Mouse (Mus musculus) neural tube, embryonic 14.5 days (tissue): ENCODE measurements around the gene Acbd6. TPM values are rescaled to one million over a fixed set of nuclear protein-coding genes. Genes with fewer than 3 reads are reported as not detected.

ENCODE experiments used
- ATAC-seq: fragments of 200-750 bp; cut with Nextera tagmentation; 2 replicates; pipeline ENCODE4 v1.8.0; 2017; ENCODE audit warnings: low read depth, mild to moderate bottlenecking, moderate TSS enrichment, moderate library complexity
- H3K27ac ChIP-seq: fragments of 300-500 bp; sonication (generic); 2 replicates; pipeline ENCODE4 v1.5.1; 2014; ENCODE audit warnings: low read depth, mild to moderate bottlenecking, control low read depth, low read length, moderate library complexity, mixed read lengths
- H3K27me3 ChIP-seq: fragments of 300-500 bp; sonication (generic); 2 replicates; pipeline ENCODE4 v1.6.1; 2014; ENCODE audit warnings: low read length; ENCODE audit not compliant: control insufficient read depth, insufficient read depth
- H3K36me3 ChIP-seq: fragments of 300-500 bp; sonication (generic); 2 replicates; pipeline ENCODE4 v1.6.1; 2014; ENCODE audit warnings: low read length, mixed read lengths; ENCODE audit not compliant: control insufficient read depth, insufficient read depth
- H3K4me1 ChIP-seq: fragments of 300-500 bp; sonication (generic); 2 replicates; pipeline ENCODE4 v1.6.1; 2014; ENCODE audit warnings: low read length; ENCODE audit not compliant: control insufficient read depth, insufficient read depth
- H3K4me2 ChIP-seq: fragments of 300-500 bp; sonication (generic); 2 replicates; pipeline ENCODE4 v1.6.1; 2014; ENCODE audit warnings: mild to moderate bottlenecking, low read depth, low read length, control low read depth
- H3K4me3 ChIP-seq: fragments of 300-500 bp; sonication (generic); 2 replicates; pipeline ENCODE4 v1.5.1; 2014; ENCODE audit warnings: low read depth, low read length, control low read depth, mixed read lengths
- H3K9ac ChIP-seq: fragments of 300-500 bp; sonication (generic); replicated peaks from 2 replicates; pipeline ENCODE4 v1.6.1; 2014; ENCODE audit warnings: low read depth, mild to moderate bottlenecking, control low read depth, low read length, mixed read lengths
- H3K9me3 ChIP-seq: fragments of 300-500 bp; sonication (generic); 2 replicates; pipeline ENCODE4 v1.6.1; 2016; ENCODE audit warnings: low read length; ENCODE audit not compliant: control insufficient read depth
- WGBS: fragments of 180-500 bp; shearing (Covaris S2); extraction: QIAGEN DNeasy Blood & Tissue Kit; methylation state at CpG from one replicate; pipeline ENCODE4 v1.1.7; 2014; 5-methylcytosine and 5-hydroxymethylcytosine counted together
- polyA plus RNA-seq: library from polyadenylated mRNA; unstranded; fragments of >200 nt; fragmentation: Nextera tagmentation; extraction: Ambion mirVana; gene quantifications from 2 replicates; pipeline ENCODE4 v1.2.1, GENCODE M21; 2014

The Acbd6 gene
- polyA plus RNA-seq, 1 experiment from 2014 or later, result 108 TPM

DNA sequence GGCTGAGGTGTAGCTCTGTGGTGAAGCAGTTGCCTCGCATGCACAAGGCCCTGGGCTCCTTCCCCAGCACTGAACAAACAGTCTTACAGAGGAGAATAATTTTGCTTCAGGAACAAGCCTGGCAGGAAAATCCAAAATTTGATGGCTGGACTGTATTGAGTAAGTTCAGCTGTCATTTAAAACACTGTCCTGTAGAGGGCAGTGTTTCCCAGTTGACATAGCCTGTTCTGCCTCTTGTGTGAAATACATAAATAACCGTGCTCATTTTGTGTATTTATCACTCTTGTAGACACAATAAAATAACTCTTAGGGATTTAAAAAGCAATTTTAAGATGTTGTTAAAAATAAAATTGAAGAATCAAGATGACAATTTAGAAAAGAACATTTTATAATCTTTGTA lies 18.5 kb downstream of the Acbd6 start:
- H3K36me3 ChIP-seq, result no peaks in the 10 kb centered on the region
- 27% methylated on average over 2 of the region's 2 CpGs for WGBS
- ATAC-seq, result peak; percentile 31; the same call in 1 of the 2 replicates
- H3K9ac ChIP-seq, result no peak overlapping the region
- H3K4me1 ChIP-seq, result no peaks in the 10 kb centered on the region
- no peak overlapping the region for H3K4me3 ChIP-seq
- H3K9me3 ChIP-seq, result no peaks in the 10 kb centered on the region
- H3K27me3 ChIP-seq, result no peaks in the 10 kb centered on the region
- no peak overlapping the region for H3K4me2 ChIP-seq
- no peak overlapping the region for H3K27ac ChIP-seq

- no peak overlapping the region for H3K27ac ChIP-seq
- 59% methylated on average over 2 of the region's 2 CpGs for WGBS
- no peaks in the 10 kb centered on the region for H3K9me3 ChIP-seq
- no peaks in the 10 kb centered on the region for H3K36me3 ChIP-seq
- H3K9ac ChIP-seq, result no peak overlapping the region
- ATAC-seq, result no peak
- no peaks in the 10 kb centered on the region for H3K27me3 ChIP-seq
- H3K4me3 ChIP-seq, result no peak overlapping the region
- no peaks in the 10 kb centered on the region for H3K4me1 ChIP-seq
- no peak overlapping the region for H3K4me2 ChIP-seq
These were observed 19.4 kb downstream of the Acbd6 start for GRCm38 (mm10) chr1:155577316-155577715.

DNA sequence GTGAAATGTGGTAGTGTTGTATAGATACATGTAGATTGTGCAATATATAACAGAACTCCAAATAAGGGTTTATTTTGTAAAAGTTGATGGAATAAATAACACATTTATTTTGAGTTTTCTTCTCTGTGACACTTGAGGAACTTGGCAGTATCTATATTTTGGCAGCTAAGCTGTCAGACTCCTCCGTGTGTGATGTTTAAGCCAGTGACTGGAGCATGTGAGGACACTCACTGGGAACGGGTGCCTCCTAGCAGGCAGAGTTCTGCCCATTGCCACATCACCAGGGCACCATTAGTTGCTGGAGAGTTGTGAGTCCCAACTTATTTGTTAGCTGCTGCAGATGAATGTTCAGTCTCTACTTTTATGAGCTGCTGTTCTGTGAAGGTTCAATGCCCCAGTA lies 30.0 kb downstream of the Acbd6 start:
- no peaks in the 10 kb centered on the region for H3K27me3 ChIP-seq
- H3K9ac ChIP-seq, result no peak overlapping the region
- no peaks in the 10 kb centered on the region for H3K4me1 ChIP-seq
- no peaks in the 10 kb centered on the region for H3K9me3 ChIP-seq
- no peaks in the 10 kb centered on the region for H3K36me3 ChIP-seq
- no peak overlapping the region for H3K27ac ChIP-seq
- ATAC-seq, result no peak
- WGBS, result 84% methylated on average over 2 of the region's 2 CpGs
- H3K4me3 ChIP-seq, result no peak overlapping the region
- no peak overlapping the region for H3K4me2 ChIP-seq

- Histone ChIP-seq H3K36me3 (no peaks in the 10 kb centered on the region), H3K9ac (no peak overlapping the region), H3K27ac (no peak overlapping the region), H3K4me3 (no peak overlapping the region), H3K4me1 (no peaks in the 10 kb centered on the region), H3K27me3 (no peaks in the 10 kb centered on the region), H3K9me3 (no peaks in the 10 kb centered on the region), H3K4me2 (no peak overlapping the region)
- no peak for ATAC-seq
- WGBS, result 76% methylated on average over 1 of the region's 1 CpGs
These were observed 36.2 kb downstream of the Acbd6 start for GRCm38 (mm10) chr1:155594141-155594540.

DNA sequence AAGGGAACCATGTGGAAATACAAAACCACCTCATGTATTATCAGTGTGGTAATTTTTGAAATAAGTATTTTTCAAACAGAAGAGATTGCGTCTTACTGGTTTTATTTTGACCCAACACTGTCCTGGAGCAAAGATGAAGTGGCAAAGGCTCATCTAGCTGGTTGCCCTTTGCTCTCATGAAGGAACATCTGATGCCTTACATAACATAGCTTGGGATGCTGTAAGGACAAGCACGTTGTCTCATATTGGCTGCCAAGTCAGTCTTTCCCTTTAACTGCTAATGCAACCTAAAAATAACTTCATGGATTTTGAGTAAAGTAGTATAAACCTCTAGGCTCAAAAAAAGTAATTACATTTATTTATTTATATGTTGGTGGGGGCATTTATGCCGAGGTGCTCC lies 38.7 kb downstream of the Acbd6 start:
- no peak for ATAC-seq
- Histone ChIP-seq H3K27ac (no peak overlapping the region), H3K9me3 (no peaks in the 10 kb centered on the region), H3K36me3 (no peaks in the 10 kb centered on the region), H3K4me3 (no peak overlapping the region), H3K27me3 (no peaks in the 10 kb centered on the region), H3K4me1 (no peaks in the 10 kb centered on the region), H3K9ac (no peak overlapping the region), H3K4me2 (no peak overlapping the region)
- WGBS, result 99% methylated on average over 3 of the region's 3 CpGs

- no peaks in the 10 kb centered on the region for H3K9me3 ChIP-seq
- H3K4me1 ChIP-seq, result peaks cover 12% of the 10 kb centered on the region; the same call in 1 of the 2 replicates
- ATAC-seq, result no peak
- H3K27ac ChIP-seq, result no peak overlapping the region
- H3K36me3 ChIP-seq, result no peaks in the 10 kb centered on the region
- H3K4me3 ChIP-seq, result no peak overlapping the region
- WGBS, result 24% methylated on average over 1 of the region's 1 CpGs
- H3K4me2 ChIP-seq, result no peak overlapping the region
- no peaks in the 10 kb centered on the region for H3K27me3 ChIP-seq
- H3K9ac ChIP-seq, result no peak overlapping the region
These were observed 46.8 kb downstream of the Acbd6 start for GRCm38 (mm10) chr1:155604706-155605105.

DNA sequence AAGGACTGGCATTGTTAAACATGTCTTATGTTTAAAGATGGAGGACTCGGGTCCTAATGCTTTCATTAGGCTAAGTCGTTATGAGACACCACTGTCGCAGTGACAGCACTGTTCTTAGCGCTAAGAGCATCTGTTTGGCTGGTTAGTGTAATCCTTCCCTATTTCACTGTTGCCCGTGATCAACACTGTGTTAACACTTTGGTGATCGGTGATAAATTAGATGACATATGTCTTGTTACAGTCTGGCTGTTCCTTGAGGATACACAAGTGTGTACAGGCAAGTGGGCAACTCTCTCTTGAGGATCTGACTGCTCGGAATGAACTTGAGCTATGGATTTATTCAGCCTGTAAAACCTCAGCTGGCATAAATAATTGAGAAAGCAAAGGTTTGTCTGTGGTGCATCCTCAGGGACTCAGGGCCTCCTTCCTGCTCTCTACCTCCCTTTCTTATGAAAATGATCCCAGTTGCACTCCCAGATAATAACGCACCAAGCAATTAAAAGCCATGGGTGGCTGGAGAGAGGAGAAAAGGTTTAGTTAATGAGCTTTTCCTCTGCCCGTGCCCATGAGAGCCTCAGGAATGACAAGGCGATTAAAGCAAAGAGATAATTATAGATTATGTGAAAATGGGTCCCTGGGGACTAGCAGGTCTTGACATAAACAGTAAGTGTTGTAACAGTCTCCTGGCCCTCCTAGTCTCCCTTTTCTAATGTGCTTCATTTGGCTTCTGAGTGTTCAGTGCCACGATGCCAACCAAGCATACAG lies 47.7 kb downstream of the Acbd6 start:
- WGBS, result 22% methylated on average over 11 of the region's 11 CpGs
- Histone ChIP-seq H3K27me3 (no peaks in the 10 kb centered on the region), H3K4me3 (no peak overlapping the region), H3K4me2 (no peak overlapping the region), H3K36me3 (no peaks in the 10 kb centered on the region), H3K4me1 (peaks cover 12% of the 10 kb centered on the region; the same call in 1 of the 2 replicates), H3K9ac (no peak overlapping the region), H3K27ac (0 out of 2 replicates have a peak overlapping the region, but pooled peaks have one; percentile 13), H3K9me3 (no peaks in the 10 kb centered on the region)
- peak; percentile 87 for ATAC-seq

DNA sequence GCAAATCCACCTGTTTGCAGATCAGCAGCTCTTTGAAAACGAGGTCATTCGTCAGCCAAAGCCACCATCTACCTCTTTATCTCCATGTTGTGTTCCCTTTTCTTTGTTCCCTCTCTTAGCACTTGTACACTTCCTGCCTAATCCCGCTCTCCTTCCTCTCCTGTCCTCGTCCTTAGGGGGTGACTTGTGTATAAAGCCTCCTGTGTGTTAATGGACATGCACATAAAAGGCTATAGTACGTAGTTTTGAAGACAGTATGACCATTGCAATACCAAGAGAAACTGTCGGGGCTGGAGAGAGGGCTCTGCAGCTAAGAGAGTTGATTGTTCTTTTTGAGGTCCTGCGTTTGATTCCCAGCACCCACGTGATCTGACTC lies 48.2 kb downstream of the Acbd6 start:
- peak; percentile 36 for ATAC-seq
- Histone ChIP-seq H3K27ac (no peak overlapping the region), H3K4me2 (no peak overlapping the region), H3K4me3 (no peak overlapping the region), H3K27me3 (no peaks in the 10 kb centered on the region), H3K9ac (no peak overlapping the region), H3K36me3 (no peaks in the 10 kb centered on the region), H3K4me1 (peaks cover 12% of the 10 kb centered on the region; the same call in 1 of the 2 replicates), H3K9me3 (no peaks in the 10 kb centered on the region)
- WGBS, result 59% methylated on average over 8 of the region's 8 CpGs

DNA sequence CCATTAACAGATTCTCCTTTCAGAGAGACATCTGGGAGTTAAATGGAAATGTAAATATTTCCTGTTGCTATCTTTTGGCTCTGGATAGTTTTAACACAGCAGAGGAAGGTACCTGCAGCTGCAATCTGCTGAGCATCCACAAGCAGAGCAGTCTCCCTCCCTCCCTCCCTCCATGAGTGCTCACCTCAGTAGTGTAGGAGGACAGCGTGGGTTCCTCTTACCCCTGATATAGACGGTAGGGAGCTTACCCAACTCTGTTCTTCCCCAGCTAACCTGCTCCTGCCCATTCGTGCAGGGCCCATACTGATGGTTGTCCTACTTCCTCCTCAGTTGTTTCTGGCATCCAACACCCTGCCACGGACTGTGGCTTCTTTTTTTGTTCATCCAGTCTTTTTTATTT lies 50.6 kb downstream of the Acbd6 start:
- 80% methylated on average over 4 of the region's 4 CpGs for WGBS
- peaks cover 12% of the 10 kb centered on the region; the same call in 1 of the 2 replicates for H3K4me1 ChIP-seq
- H3K27ac ChIP-seq, result no peak overlapping the region
- H3K4me2 ChIP-seq, result no peak overlapping the region
- H3K36me3 ChIP-seq, result no peaks in the 10 kb centered on the region
- H3K4me3 ChIP-seq, result no peak overlapping the region
- no peaks in the 10 kb centered on the region for H3K27me3 ChIP-seq
- no peak overlapping the region for H3K9ac ChIP-seq
- no peaks in the 10 kb centered on the region for H3K9me3 ChIP-seq
- no peak for ATAC-seq
